Mouse (Mus musculus) kidney, postnatal 14 days (tissue): Measurements from ENCODE around the gene Cct4.
A peak's percentile ranks its signal among the peaks of the same experiment; 100 is the strongest.

Experiments used
- DNase-seq: peaks from one replicate; pipeline ENCODE4 v3.0.0; 2022; ENCODE audit warnings: mixed read lengths

Gene Cct4

GRCm38 (mm10) chr11:22990393-22991126 is at the start of gene Cct4:
Gene Cct4, plus strand, starts transcription at chr11:22990519.
- DNase-seq = peak; percentile 96

GRCm38 (mm10) chr11:22949101-22949500 is 41.2 kb upstream of the Cct4 start:
- no peak for DNase-seq

- no peak for DNase-seq
Observed at GRCm38 (mm10) chr11:22950131-22950530, 40.2 kb upstream of the Cct4 start.

- no peak for DNase-seq
Observed at GRCm38 (mm10) chr11:22952668-22953067, 37.7 kb upstream of the Cct4 start.

- DNase-seq = no peak
Observed at GRCm38 (mm10) chr11:22956346-22956745, 34.0 kb upstream of the Cct4 start.

- DNase-seq = peak; percentile 84
Observed at GRCm38 (mm10) chr11:22956830-22957229, 33.5 kb upstream of the Cct4 start.

GRCm38 (mm10) chr11:22957791-22958374 is 32.4 kb upstream of the Cct4 start:
- DNase-seq = no peak

- DNase-seq = no peak
Observed at GRCm38 (mm10) chr11:22962101-22962500, 28.2 kb upstream of the Cct4 start.

- DNase-seq = no peak
Observed at GRCm38 (mm10) chr11:22964401-22964800, 25.9 kb upstream of the Cct4 start.

- no peak for DNase-seq
Observed at GRCm38 (mm10) chr11:22965503-22965902, 24.8 kb upstream of the Cct4 start.

- no peak for DNase-seq
Observed at GRCm38 (mm10) chr11:22969486-22969885, 20.8 kb upstream of the Cct4 start.

GRCm38 (mm10) chr11:22970546-22970945 is 19.8 kb upstream of the Cct4 start:
- no peak for DNase-seq

GRCm38 (mm10) chr11:22971835-22972709 is 18.2 kb upstream of the Cct4 start, which contains the start of gene Zrsr1:
Gene Zrsr1, plus strand, starts transcription at chr11:22972005.
- DNase-seq = peak; percentile 83

GRCm38 (mm10) chr11:22972746-22973526 is 17.4 kb upstream of the Cct4 start:
- peak; percentile 89 for DNase-seq

GRCm38 (mm10) chr11:22973599-22973998 is 16.7 kb upstream of the Cct4 start:
- no peak for DNase-seq

- DNase-seq = no peak
Observed at GRCm38 (mm10) chr11:22978215-22978614, 12.1 kb upstream of the Cct4 start.

- DNase-seq = no peak
Observed at GRCm38 (mm10) chr11:22978711-22979110, 11.6 kb upstream of the Cct4 start.

GRCm38 (mm10) chr11:22979221-22979620 is 11.1 kb upstream of the Cct4 start:
- DNase-seq = no peak

- no peak for DNase-seq
Observed at GRCm38 (mm10) chr11:22981041-22981440, 9.3 kb upstream of the Cct4 start.

GRCm38 (mm10) chr11:22981543-22981950 is 8.8 kb upstream of the Cct4 start:
- DNase-seq = no peak

- DNase-seq = peak; percentile 97
Observed at GRCm38 (mm10) chr11:22981984-22982757, 8.1 kb upstream of the Cct4 start, which contains the start of the genes Gm28048 and Commd1. Gene Gm28048, minus strand, starts transcription at chr11:22982090. Gene Commd1, minus strand, starts transcription at chr11:22982382.

GRCm38 (mm10) chr11:22982846-22983245 is 7.5 kb upstream of the Cct4 start:
- no peak for DNase-seq
